Mouse (Mus musculus): ENCODE data around the gene Skint8. TPM values are rescaled to one million over a fixed set of nuclear protein-coding genes. Genes with fewer than 3 reads are reported as not detected.

The Skint8 gene
- polyA plus RNA-seq (2012; rRNA removed; ENCODE audit: low replicate concordance) = 0.23 TPM in 1 of 2 replicates, not detected in the other

DNA sequence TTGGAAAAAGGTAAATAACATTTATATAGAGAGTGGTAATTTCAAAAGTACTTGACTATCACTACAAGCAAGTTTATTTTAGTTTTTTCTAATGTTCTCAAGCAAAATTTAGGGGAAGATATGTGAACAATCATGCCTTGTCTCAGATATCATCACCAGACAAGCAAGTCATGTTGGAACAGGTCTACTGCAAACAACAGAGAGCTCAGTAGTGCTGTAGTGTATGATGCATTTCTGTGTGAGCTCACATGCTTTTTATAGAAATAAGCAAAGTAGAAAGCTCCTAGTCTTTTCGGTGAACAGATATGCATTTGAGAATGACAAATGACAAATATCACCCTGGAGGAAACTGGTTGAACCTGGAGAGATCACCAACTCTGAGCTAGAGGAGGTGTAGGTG is at the start of gene Skint8:
Gene Skint8, plus strand, starts transcription at position 301 of the 400 bp plus-strand sequence.

DNA sequence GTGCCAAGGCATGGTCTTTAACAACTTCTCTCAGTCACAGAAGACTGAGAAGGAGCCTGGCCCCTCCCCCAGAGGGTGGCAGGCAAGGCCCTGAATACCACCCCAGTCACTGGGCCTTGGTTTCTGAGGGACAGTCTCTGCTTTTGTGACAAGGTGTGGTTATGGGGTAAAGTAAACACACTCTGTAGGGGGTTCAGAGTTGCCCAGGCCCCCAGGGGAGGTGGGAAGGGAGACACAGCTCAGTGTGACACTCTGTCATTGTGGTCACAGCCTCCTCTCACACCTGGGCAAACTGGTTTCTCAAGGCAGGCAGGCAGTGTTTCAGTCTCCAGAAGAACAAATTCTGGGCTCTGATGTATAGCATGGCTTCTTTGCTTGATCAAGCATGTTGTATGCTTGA is 16.4 kb upstream of the Skint8 start, which contains the start of gene Slc5a9:
Gene Slc5a9, minus strand, starts transcription at position 144 of the 400 bp plus-strand sequence.

DNA sequence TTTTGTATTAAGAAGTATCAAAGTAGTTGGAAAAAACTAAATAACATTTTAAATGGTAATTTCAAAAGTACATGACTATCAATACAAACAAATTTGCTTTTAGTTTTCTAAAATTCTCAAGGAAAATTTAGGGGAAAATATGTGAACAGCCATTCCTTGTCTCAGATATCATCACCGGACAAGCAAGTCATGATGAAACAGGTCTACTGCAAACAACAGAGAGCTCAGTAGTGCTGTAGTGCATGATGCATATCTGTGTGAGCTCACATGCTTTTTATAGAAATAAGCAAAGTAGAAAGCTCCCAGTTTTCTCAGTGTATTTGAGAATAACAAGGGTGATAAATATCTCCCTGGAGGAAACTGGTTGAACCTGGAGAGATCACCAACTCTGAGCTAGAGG is 53.4 kb downstream of the Skint8 start, which contains the start of gene Skint7:
Gene Skint7, plus strand, starts transcription at position 301 of the 400 bp plus-strand sequence.

Other genes starting within 250 kb of the Skint8 start
- gene Spata6, start 199.4 kb upstream of the Skint8 start, polyA plus RNA-seq (2012; rRNA removed; ENCODE audit: low replicate concordance) = 15.4 and 41.0 TPM in 2 replicates
- 0.97 and 1.3 TPM in 2 replicates for gene Slc5a9, start 16.5 kb upstream of the Skint8 start, polyA plus RNA-seq (2012; rRNA removed; ENCODE audit: low replicate concordance)
- 0.30 TPM in 1 of 2 replicates, not detected in the other for gene Skint7, start 53.5 kb downstream of the Skint8 start, polyA plus RNA-seq (2012; rRNA removed; ENCODE audit: low replicate concordance)
- 0.32 TPM in 1 of 2 replicates, not detected in the other for gene Skint1, start 86.9 kb downstream of the Skint8 start, polyA plus RNA-seq (2012; rRNA removed; ENCODE audit: low replicate concordance)
- 0.43 TPM in 1 of 2 replicates, not detected in the other for gene Skint4, start 152.6 kb downstream of the Skint8 start, polyA plus RNA-seq (2012; rRNA removed; ENCODE audit: low replicate concordance)